Mouse (Mus musculus) neural tube, embryonic 14.5 days (tissue): ENCODE data around the gene Nsfl1c. TPM values are rescaled to one million over a fixed set of nuclear protein-coding genes. Genes with fewer than 3 reads are reported as not detected.
A peak's percentile ranks its signal among the peaks of the same experiment; 100 is the strongest.

Experiments
- ATAC-seq: fragments of 200-750 bp; cut with Nextera tagmentation; 2 replicates; pipeline ENCODE4 v1.8.0; 2017; ENCODE audit warnings: low read depth, mild to moderate bottlenecking, moderate TSS enrichment, moderate library complexity
- H3K27ac ChIP-seq: fragments of 300-500 bp; sonication (generic); 2 replicates; pipeline ENCODE4 v1.5.1; 2014; ENCODE audit warnings: low read depth, mild to moderate bottlenecking, control low read depth, low read length, moderate library complexity, mixed read lengths
- H3K27me3 ChIP-seq: fragments of 300-500 bp; sonication (generic); 2 replicates; pipeline ENCODE4 v1.6.1; 2014; ENCODE audit warnings: low read length; ENCODE audit not compliant: control insufficient read depth, insufficient read depth
- H3K36me3 ChIP-seq: fragments of 300-500 bp; sonication (generic); 2 replicates; pipeline ENCODE4 v1.6.1; 2014; ENCODE audit warnings: low read length, mixed read lengths; ENCODE audit not compliant: control insufficient read depth, insufficient read depth
- H3K4me1 ChIP-seq: fragments of 300-500 bp; sonication (generic); 2 replicates; pipeline ENCODE4 v1.6.1; 2014; ENCODE audit warnings: low read length; ENCODE audit not compliant: control insufficient read depth, insufficient read depth
- H3K4me2 ChIP-seq: fragments of 300-500 bp; sonication (generic); 2 replicates; pipeline ENCODE4 v1.6.1; 2014; ENCODE audit warnings: mild to moderate bottlenecking, low read depth, low read length, control low read depth
- H3K4me3 ChIP-seq: fragments of 300-500 bp; sonication (generic); 2 replicates; pipeline ENCODE4 v1.5.1; 2014; ENCODE audit warnings: low read depth, low read length, control low read depth, mixed read lengths
- H3K9ac ChIP-seq: fragments of 300-500 bp; sonication (generic); replicated peaks from 2 replicates; pipeline ENCODE4 v1.6.1; 2014; ENCODE audit warnings: low read depth, mild to moderate bottlenecking, control low read depth, low read length, mixed read lengths
- H3K9me3 ChIP-seq: fragments of 300-500 bp; sonication (generic); 2 replicates; pipeline ENCODE4 v1.6.1; 2016; ENCODE audit warnings: low read length; ENCODE audit not compliant: control insufficient read depth
- WGBS: fragments of 180-500 bp; shearing (Covaris S2); extraction: QIAGEN DNeasy Blood & Tissue Kit; methylation state at CpG from one replicate; pipeline ENCODE4 v1.1.7; 2014; 5-methylcytosine and 5-hydroxymethylcytosine counted together
- polyA plus RNA-seq: library from polyadenylated mRNA; unstranded; fragments of >200 nt; fragmentation: Nextera tagmentation; extraction: Ambion mirVana; gene quantifications from 2 replicates; pipeline ENCODE4 v1.2.1, GENCODE M21; 2014

Nsfl1c gene
- polyA plus RNA-seq, 1 experiment from 2014 or later: 264 TPM

DNA sequence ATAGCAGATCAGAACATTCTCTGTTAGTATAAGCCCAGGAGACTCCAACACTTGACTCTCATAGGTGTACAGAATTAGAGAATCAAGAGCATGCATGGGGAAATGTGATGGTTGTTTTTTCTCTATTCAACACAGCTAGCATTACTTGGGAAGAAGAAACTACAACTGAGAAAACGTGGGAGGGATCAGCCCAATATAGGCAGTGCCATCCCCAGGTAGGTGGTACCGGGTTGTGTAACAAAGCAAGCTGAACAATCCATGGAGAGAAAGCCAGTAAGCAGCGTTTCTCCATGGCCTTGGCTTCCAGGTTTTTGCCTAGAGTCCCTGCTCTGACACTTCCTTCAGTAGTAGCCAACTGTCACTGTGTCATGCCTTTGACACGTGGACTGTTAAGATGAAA is 44.7 kb downstream of the Nsfl1c start:
- Histone ChIP-seq H3K27ac (no peak overlapping the region), H3K4me3 (no peak overlapping the region), H3K4me2 (no peak overlapping the region), H3K9ac (no peak overlapping the region), H3K9me3 (no peaks in the 10 kb centered on the region), H3K4me1 (peaks cover 9% of the 10 kb centered on the region), H3K27me3 (no peaks in the 10 kb centered on the region), H3K36me3 (no peaks in the 10 kb centered on the region)
- 67% methylated on average over 4 of the region's 4 CpGs for WGBS
- ATAC-seq: no peak

DNA sequence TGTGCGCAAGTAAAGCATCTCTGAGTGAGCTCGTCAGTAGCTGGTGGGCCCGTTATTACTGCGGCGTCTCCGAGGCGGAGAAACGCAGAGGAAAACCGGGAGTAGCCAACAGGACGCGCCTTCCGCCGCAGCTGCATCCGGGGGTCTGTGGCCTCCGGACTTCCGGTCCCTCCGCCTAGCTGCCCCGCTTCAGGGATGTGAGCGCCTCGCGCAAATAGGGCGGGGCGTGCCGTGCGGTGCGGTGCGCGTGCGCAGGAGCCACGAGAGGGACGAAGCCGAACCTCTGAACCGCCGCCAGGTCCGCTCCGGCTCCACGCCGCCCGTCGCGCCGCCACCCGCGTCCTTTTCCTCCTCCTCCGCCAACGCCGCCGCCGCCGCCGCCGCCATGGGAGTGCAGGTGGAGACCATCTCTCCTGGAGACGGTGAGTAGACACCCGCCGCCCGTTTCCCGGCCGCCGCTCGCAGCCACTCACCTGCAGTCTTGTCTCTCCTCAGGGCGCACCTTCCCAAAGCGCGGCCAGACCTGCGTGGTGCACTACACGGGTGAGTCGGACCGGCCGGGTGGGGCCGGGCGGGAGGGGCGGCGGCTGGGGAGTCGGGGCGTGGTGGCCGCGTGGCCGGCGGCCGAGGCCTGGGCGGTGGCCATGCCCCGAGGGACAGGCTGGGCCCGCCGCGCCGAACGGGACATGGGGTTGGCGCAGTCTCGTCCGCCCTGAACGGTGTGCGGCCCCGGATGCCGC is 48.5 kb downstream of the Nsfl1c start, which contains the start of gene Fkbp1a:
Fkbp1a (plus strand) TSS at position 161 of the 740 bp plus-strand sequence.
- under 1% methylated on average over 57 of the region's 93 CpGs for WGBS
- H3K9me3 ChIP-seq: no peaks in the 10 kb centered on the region
- peak; percentile 98 for ATAC-seq
- peak within 1 kb of the TSS; percentile 70 for H3K4me3 ChIP-seq
- peak within 1 kb of the TSS; percentile 88 for H3K27ac ChIP-seq
- H3K36me3 ChIP-seq: peaks cover 19% of the 10 kb centered on the region
- H3K4me2 ChIP-seq: peak within 1 kb of the TSS; percentile 95
- peaks cover 31% of the 10 kb centered on the region for H3K4me1 ChIP-seq
- no peaks in the 10 kb centered on the region for H3K27me3 ChIP-seq
- peak within 1 kb of the TSS; percentile 76 for H3K9ac ChIP-seq

- Histone ChIP-seq H3K4me1 (peaks cover 31% of the 10 kb centered on the region), H3K36me3 (peaks cover 22% of the 10 kb centered on the region), H3K4me2 (peak overlapping the region; percentile 95), H3K27me3 (no peaks in the 10 kb centered on the region), H3K4me3 (peak overlapping the region; percentile 70), H3K27ac (peak overlapping the region; percentile 88), H3K9ac (peak overlapping the region; percentile 76), H3K9me3 (no peaks in the 10 kb centered on the region)
- 0 out of 2 replicates have a peak, but pooled peaks have one; percentile 9 for ATAC-seq
- WGBS: under 1% methylated on average over 21 of the region's 21 CpGs
Measured at GRCm38 (mm10) chr2:151543063-151543895, 49.3 kb downstream of the Nsfl1c start.

DNA sequence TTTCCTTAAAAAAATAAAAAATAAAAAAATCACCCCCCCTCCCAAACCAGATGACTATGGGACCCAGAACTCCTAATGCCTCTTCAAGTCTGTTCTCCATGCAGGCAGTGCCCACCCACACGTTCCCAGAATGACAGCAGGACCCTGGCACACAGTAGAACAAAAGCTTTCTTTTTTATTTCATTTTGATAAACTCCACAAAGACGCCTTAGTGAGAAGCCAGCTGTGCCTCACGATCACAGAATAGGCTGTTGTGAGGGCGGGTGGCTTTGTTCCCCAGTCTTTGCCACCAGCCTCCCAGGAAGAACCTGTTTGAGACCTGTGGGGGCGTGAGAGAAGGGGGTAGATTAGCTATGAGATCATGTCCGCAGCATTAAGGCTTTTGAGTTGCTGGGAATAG is 50.7 kb downstream of the Nsfl1c start:
- H3K9ac ChIP-seq: no peak overlapping the region

GRCm38 (mm10) chr2:151546571-151546970 is 52.6 kb downstream of the Nsfl1c start:
- WGBS: 88% methylated on average over 4 of the region's 4 CpGs
- H3K4me3 ChIP-seq: no peak overlapping the region
- no peaks in the 10 kb centered on the region for H3K9me3 ChIP-seq
- H3K36me3 ChIP-seq: peaks cover 31% of the 10 kb centered on the region
- H3K4me1 ChIP-seq: peaks cover 28% of the 10 kb centered on the region
- no peak overlapping the region for H3K4me2 ChIP-seq
- ATAC-seq: no peak
- H3K27ac ChIP-seq: no peak overlapping the region
- no peak overlapping the region for H3K9ac ChIP-seq
- H3K27me3 ChIP-seq: no peaks in the 10 kb centered on the region

More for the DNA sequence above, 50.7 kb downstream of the Nsfl1c start:
- no peak for ATAC-seq
- no peaks in the 10 kb centered on the region for H3K27me3 ChIP-seq
- H3K4me2 ChIP-seq: 0 out of 2 replicates have a peak overlapping the region, but pooled peaks have one; percentile 0
- no peaks in the 10 kb centered on the region for H3K9me3 ChIP-seq
- no peak overlapping the region for H3K27ac ChIP-seq
- H3K4me1 ChIP-seq: peaks cover 31% of the 10 kb centered on the region
- H3K4me3 ChIP-seq: no peak overlapping the region
- WGBS: 72% methylated on average over 6 of the region's 6 CpGs
- peaks cover 24% of the 10 kb centered on the region for H3K36me3 ChIP-seq

DNA sequence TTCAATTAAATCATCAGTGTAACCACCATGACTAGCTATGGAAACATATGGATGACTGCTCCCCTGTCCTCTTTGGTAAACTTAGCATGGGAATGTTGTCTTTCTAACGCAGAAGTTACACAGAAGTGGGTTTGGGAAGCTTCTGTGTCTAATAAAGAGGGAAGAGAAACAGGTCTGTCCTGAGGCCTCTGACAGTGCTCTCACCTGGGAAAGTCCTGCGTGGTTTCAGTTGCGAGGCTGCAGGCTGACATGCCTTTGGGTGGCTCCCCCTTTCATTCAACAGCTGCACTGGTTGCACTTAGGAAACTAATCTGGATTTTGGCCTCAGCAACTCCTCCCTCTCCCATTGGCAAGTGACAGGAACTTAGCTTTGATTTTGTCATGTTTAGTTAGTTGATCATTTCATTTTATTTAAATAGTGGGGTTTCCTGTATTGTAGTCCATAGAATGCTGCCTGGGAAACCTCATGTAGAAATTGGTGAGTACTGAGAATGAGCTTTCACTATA is 55.7 kb downstream of the Nsfl1c start:
- WGBS: 95% methylated on average over 3 of the region's 3 CpGs
- Histone ChIP-seq H3K9me3 (no peaks in the 10 kb centered on the region), H3K27ac (no peak overlapping the region), H3K9ac (no peak overlapping the region), H3K4me2 (no peak overlapping the region), H3K36me3 (peaks cover 49% of the 10 kb centered on the region), H3K4me3 (no peak overlapping the region), H3K4me1 (peaks cover 12% of the 10 kb centered on the region), H3K27me3 (no peaks in the 10 kb centered on the region)
- no peak for ATAC-seq

Other genes starting within 250 kb of the Nsfl1c start
- not detected in 2 replicates for gene 4921509C19Rik, start 18.0 kb upstream of the Nsfl1c start, polyA plus RNA-seq
- 618 and 641 TPM in 2 replicates for gene Fkbp1a, start 48.3 kb downstream of the Nsfl1c start, polyA plus RNA-seq
- gene Sdcbp2, start 78.4 kb downstream of the Nsfl1c start, polyA plus RNA-seq: 0.72 and 1.1 TPM in 2 replicates
- 29.7 and 33.1 TPM in 2 replicates for gene Snph, start 138.4 kb downstream of the Nsfl1c start, polyA plus RNA-seq
- gene Rad21l, start 174.4 kb downstream of the Nsfl1c start, polyA plus RNA-seq: 0.15 and 0.40 TPM in 2 replicates
- gene Tmem74b, start 207.8 kb downstream of the Nsfl1c start, polyA plus RNA-seq: 23.4 and 26.7 TPM in 2 replicates